Mouse (Mus musculus) layer of hippocampus, adult 2 months (tissue): ENCODE measurements at regions not wholly inside any gene's neighbourhood (a gene's known extent, or its start where the extent isn't known, plus 50 kb on each side); places are given as distances from the start of the nearest gene placed in this dataset.

Experiments used
- DNase-seq, 2 experiments: peaks; one replicate each; pipeline ENCODE4 v3.0.0; 2022; ENCODE audit warnings: low spot score in 2 of 2
- H3K27ac ChIP-seq: fragments of 200-600 bp; 2 replicates; pipeline ENCODE4 v1.8.1; 2022
- H3K4me3 ChIP-seq: fragments of 200-600 bp; 2 replicates; pipeline ENCODE4 v1.8.1; 2022; ENCODE audit warnings: mild to moderate bottlenecking
- CTCF ChIP-seq: fragments of 200-600 bp; conservative IDR thresholded peaks from 2 replicates; pipeline ENCODE4 v1.8.1; 2022; ENCODE audit warnings: antibody characterized with exemption, mild to moderate bottlenecking, moderate library complexity

- no peak for TF ChIP-seq CTCF
- no peak for DNase-seq
- H3K4me3 ChIP-seq = no peak overlapping the region
- H3K27ac ChIP-seq = no peak overlapping the region
Measured at GRCm38 (mm10) chr13:48384901-48385300, 123.9 kb downstream of the Id4 start.

GRCm38 (mm10) chr13:48391126-48391525 is 122.1 kb downstream of the Zfp169 start:
- DNase-seq = no peak
- TF ChIP-seq CTCF = no peak
- Histone ChIP-seq H3K27ac (no peak overlapping the region), H3K4me3 (no peak overlapping the region)

DNA sequence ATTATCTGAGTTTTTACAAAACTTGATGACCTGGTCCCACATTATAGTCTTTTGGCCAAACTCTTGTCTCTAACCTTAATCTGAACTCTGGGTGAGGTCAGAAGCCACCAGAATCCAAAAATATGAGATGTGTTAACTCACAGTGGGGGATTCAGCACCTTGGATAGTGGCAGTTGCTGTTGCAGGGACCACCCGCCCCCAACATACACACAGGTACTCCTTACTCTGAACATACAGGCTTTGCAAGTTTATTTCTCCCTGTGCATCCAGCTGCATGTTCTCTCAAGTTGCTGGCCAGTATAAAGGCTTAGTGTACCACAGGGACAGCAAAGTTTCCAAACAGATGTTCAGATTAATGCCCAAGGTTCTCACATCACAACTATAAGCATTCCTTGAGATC is 115.5 kb downstream of the Zfp169 start:
- no peak for DNase-seq
- no peak overlapping the region for H3K4me3 ChIP-seq
- no peak for TF ChIP-seq CTCF
- H3K27ac ChIP-seq = no peak overlapping the region

- TF ChIP-seq CTCF = no peak
- DNase-seq = no peak
- no peak overlapping the region for H3K27ac ChIP-seq
- no peak overlapping the region for H3K4me3 ChIP-seq
Measured at GRCm38 (mm10) chr13:48398617-48399016, 114.6 kb downstream of the Zfp169 start.

- DNase-seq = no peak
- TF ChIP-seq CTCF = no peak
- H3K27ac ChIP-seq = no peak overlapping the region
- no peak overlapping the region for H3K4me3 ChIP-seq
Measured at GRCm38 (mm10) chr13:48402316-48402715, 110.9 kb downstream of the Zfp169 start.

GRCm38 (mm10) chr13:48422438-48423329 is 90.6 kb downstream of the Zfp169 start:
- no peak for DNase-seq
- Histone ChIP-seq H3K4me3 (no peak overlapping the region), H3K27ac (no peak overlapping the region)
- TF ChIP-seq CTCF = no peak

DNA sequence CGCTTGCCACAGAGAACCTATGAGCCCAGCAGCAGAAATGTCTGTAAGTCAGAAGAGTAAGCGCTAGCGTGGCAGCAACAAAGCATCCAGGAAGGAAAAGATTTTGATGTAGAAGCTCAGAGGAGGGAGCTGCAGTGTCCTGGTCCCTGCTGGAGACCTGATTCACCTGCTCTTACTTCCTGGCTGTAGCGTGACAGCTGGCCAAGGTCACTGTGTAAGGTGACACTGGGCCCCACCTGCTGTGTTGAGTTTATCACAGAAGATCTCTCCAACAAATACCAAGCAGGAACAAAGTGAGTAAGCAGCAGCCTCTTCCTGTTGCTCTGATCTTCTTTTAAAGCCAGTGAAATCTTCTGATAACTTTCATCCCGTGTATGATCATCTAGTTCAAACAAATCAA is 86.4 kb downstream of the Zfp169 start:
- TF ChIP-seq CTCF = no peak
- Histone ChIP-seq H3K27ac (no peak overlapping the region), H3K4me3 (no peak overlapping the region)
- DNase-seq = no peak

GRCm38 (mm10) chr13:48436659-48437345 is 76.4 kb downstream of the Zfp169 start:
- no peak for DNase-seq
- no peak overlapping the region for H3K27ac ChIP-seq
- no peak for TF ChIP-seq CTCF
- no peak overlapping the region for H3K4me3 ChIP-seq
